Mouse (Mus musculus): Measurements from ENCODE around the gene Kcnmb1. TPM values are rescaled to one million over a fixed set of nuclear protein-coding genes. Genes with fewer than 3 reads are reported as not detected.
A peak's percentile ranks its signal among the peaks of the same experiment; 100 is the strongest.

Gene Kcnmb1
- polyA plus RNA-seq, 1 experiment: 3.6 TPM

- DNase-seq: no peak
- TF ChIP-seq CTCF (IDR thresholded peaks at IDR 0.05; ENCODE audit: insufficient read depth, low read length): no peak
- Histone ChIP-seq H3K4me1 (ENCODE audit: control insufficient read depth, insufficient read depth, low read length) (no peaks in the 10 kb centered on the region), H3K4me3 (replicated peaks; ENCODE audit: extremely low read depth, low read depth, low read length) (no peak overlapping the region)
- 69% methylated on average over 2 of the region's 2 CpGs for WGBS
Measured at GRCm38 (mm10) chr11:33986525-33986924, 23.7 kb downstream of the Kcnmb1 start.

- TF ChIP-seq CTCF (IDR thresholded peaks at IDR 0.05; ENCODE audit: insufficient read depth, low read length) (no peak), POLR2A (IDR thresholded peaks at IDR 0.05; ENCODE audit: borderline replicate concordance, extremely low read depth, low read depth, low read length) (no peak)
Measured at GRCm38 (mm10) chr11:33990002-33990401, 27.2 kb downstream of the Kcnmb1 start.

DNA sequence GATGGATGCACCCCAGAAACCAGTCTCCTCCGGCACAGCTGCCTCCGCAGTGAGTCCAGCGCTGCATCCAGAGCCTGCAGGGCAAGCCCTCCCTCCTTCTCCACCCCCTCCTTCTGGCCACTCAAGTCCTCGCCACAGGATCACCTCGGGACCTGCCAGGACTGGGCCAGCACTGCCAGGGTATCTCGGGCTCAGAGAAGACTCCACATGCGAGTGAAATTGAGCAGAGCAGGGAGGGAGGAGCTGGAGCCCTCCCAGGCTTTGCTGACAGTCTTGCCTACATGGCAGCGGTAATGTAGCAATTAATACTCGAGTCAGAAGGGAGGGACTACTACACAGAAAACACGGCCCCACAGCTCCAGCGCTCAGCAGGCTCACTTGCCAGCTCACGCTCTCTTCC, 30.1 kb downstream of the Kcnmb1 start, which contains the start of gene Kcnip1:
Kcnip1 (minus strand) TSS at position 215 of the 400 bp plus-strand sequence.
- H3K4me3 ChIP-seq (replicated peaks; ENCODE audit: extremely low read depth, low read depth, low read length): no peak within 1 kb of the TSS
- DNase-seq: no peak
- WGBS: 26% methylated on average over 12 of the region's 12 CpGs
- TF ChIP-seq CTCF (IDR thresholded peaks at IDR 0.05; ENCODE audit: insufficient read depth, low read length) (no peak), POLR2A (IDR thresholded peaks at IDR 0.05; ENCODE audit: borderline replicate concordance, extremely low read depth, low read depth, low read length) (no peak)
- no peaks in the 10 kb centered on the region for H3K4me1 ChIP-seq (ENCODE audit: control insufficient read depth, insufficient read depth, low read length)

More at GRCm38 (mm10) chr11:33990002-33990401, 27.2 kb downstream of the Kcnmb1 start:
- Histone ChIP-seq H3K4me3 (replicated peaks; ENCODE audit: extremely low read depth, low read depth, low read length) (no peak overlapping the region), H3K4me1 (ENCODE audit: control insufficient read depth, insufficient read depth, low read length) (no peaks in the 10 kb centered on the region)
- 57% methylated on average over 5 of the region's 5 CpGs for WGBS
- DNase-seq: no peak

DNA sequence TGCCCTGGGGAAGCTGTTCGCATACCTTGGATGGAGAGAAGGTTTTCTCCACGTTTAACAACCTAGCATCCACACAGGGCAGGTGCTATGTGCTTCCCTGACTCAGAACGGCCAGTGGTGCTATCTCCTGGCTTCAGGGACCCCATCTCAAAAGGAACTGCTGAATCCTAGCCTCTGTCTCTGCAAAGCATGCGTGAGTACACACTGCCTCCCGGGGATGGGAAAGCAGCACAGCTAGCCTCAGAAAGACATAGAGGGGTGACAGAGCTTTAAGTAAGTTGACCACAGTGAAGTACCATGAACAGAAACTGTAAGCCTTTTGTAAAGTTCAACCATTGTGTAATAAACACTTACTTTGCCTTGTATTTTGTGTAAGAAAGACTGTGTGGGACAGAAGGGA, 30.7 kb downstream of the Kcnmb1 start:
- no peak for TF ChIP-seq POLR2A (IDR thresholded peaks at IDR 0.05; ENCODE audit: borderline replicate concordance, extremely low read depth, low read depth, low read length)
- 0 out of 2 replicates have a peak, but pooled peaks have one; percentile 9 for TF ChIP-seq CTCF (IDR thresholded peaks at IDR 0.05; ENCODE audit: insufficient read depth, low read length)
- WGBS: 53% methylated on average over 5 of the region's 5 CpGs
- H3K4me3 ChIP-seq (replicated peaks; ENCODE audit: extremely low read depth, low read depth, low read length): no peak overlapping the region
- no peaks in the 10 kb centered on the region for H3K4me1 ChIP-seq (ENCODE audit: control insufficient read depth, insufficient read depth, low read length)
- DNase-seq: no peak

DNA sequence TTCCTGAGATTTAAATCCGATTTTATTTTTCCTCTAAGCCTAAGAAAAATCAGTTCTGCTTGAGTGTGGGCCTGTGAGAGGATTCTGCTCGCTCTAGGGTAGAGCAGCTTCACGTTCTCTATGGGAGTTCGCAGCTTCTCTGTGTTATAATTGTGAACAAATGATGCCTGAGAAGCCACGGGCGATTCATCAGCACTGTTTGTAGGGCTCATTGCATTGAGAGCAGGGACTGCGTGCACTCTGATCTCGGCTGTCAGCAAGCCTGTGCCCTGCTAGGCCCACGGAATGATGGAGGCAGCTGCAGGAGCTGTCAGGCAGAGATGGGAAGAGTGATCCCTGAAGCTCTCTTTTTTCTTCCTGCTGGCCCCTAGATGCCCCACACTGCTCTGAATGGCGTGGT, 35.4 kb downstream of the Kcnmb1 start:
- TF ChIP-seq POLR2A (IDR thresholded peaks at IDR 0.05; ENCODE audit: borderline replicate concordance, extremely low read depth, low read depth, low read length) (no peak), CTCF (IDR thresholded peaks at IDR 0.05; ENCODE audit: insufficient read depth, low read length) (no peak)
- 71% methylated on average over 10 of the region's 10 CpGs for WGBS
- Histone ChIP-seq H3K4me3 (replicated peaks; ENCODE audit: extremely low read depth, low read depth, low read length) (no peak overlapping the region), H3K4me1 (ENCODE audit: control insufficient read depth, insufficient read depth, low read length) (no peaks in the 10 kb centered on the region)
- DNase-seq: no peak

DNA sequence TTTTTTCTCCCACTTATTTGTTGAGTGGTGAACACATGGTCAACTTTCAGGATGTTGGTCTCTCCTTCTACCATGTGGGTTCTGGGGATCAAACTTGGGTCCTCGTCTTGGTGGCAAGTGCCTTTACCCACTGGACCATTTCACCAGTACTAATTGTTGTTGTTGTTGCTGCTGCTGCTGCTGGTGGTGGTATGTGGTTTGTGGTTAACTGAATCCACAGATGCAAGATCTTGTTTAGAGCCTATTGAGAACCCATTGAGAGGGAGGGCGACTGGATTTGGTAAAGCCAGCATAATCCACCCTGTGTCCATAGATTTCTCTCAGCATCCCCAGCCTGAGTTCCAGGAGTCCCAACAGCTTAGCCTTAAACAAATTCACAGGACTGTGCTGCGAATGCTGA, 37.6 kb downstream of the Kcnmb1 start:
- Histone ChIP-seq H3K4me3 (replicated peaks; ENCODE audit: extremely low read depth, low read depth, low read length) (no peak overlapping the region), H3K4me1 (ENCODE audit: control insufficient read depth, insufficient read depth, low read length) (no peaks in the 10 kb centered on the region)
- WGBS: 77% methylated on average over 3 of the region's 3 CpGs
- no peak for TF ChIP-seq POLR2A (IDR thresholded peaks at IDR 0.05; ENCODE audit: borderline replicate concordance, extremely low read depth, low read depth, low read length)
- TF ChIP-seq CTCF (IDR thresholded peaks at IDR 0.05; ENCODE audit: insufficient read depth, low read length): no peak
- DNase-seq: no peak

DNA sequence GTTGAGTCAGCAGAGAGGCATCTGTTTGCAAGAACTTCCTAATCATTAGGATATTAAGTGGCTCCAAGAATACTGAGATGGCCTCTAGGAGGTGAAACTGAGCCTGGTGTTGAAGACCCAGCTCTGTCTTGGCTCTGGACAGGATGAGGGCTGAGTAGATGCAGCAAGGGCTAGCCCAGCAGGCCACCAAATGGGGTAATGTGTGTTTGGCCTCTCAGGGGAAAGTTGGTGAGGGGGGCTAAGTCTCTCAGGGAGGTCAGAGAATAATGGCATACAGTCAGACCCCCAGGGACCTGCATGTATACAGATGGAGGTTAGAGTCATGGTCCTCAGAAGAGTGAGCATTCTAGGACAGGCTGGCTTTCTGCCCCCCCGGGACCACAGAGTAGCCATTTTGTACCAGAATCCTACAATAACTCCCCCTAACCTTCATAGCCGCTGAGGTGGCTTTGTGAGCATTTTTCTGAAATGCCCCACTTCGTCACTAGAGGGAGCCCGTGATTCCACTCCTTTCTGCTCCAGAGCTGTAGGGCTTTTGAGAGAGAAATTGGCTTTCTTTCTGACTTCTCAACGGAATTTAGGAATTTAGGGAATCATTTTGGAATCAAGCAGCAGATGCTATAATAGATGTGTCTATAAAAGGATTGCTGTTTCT, 39.3 kb downstream of the Kcnmb1 start:
- H3K4me1 ChIP-seq (ENCODE audit: control insufficient read depth, insufficient read depth, low read length): no peaks in the 10 kb centered on the region

GRCm38 (mm10) chr11:34002593-34002965, 39.8 kb downstream of the Kcnmb1 start:
- WGBS: 73% methylated on average over 5 of the region's 5 CpGs
- H3K4me3 ChIP-seq (replicated peaks; ENCODE audit: extremely low read depth, low read depth, low read length): no peak overlapping the region
- H3K4me1 ChIP-seq (ENCODE audit: control insufficient read depth, insufficient read depth, low read length): no peaks in the 10 kb centered on the region
- no peak for DNase-seq
- TF ChIP-seq POLR2A (IDR thresholded peaks at IDR 0.05; ENCODE audit: borderline replicate concordance, extremely low read depth, low read depth, low read length) (no peak), CTCF (IDR thresholded peaks at IDR 0.05; ENCODE audit: insufficient read depth, low read length) (no peak)

More for the DNA sequence above, 39.3 kb downstream of the Kcnmb1 start:
- no peak overlapping the region for H3K4me3 ChIP-seq (replicated peaks; ENCODE audit: extremely low read depth, low read depth, low read length)
- peak; percentile 43 for DNase-seq
- peak; percentile 63; the same call in 1 of the 2 replicates for TF ChIP-seq CTCF (IDR thresholded peaks at IDR 0.05; ENCODE audit: insufficient read depth, low read length)
- no peak for TF ChIP-seq POLR2A (IDR thresholded peaks at IDR 0.05; ENCODE audit: borderline replicate concordance, extremely low read depth, low read depth, low read length)
- WGBS: 3% methylated on average over 5 of the region's 5 CpGs

DNA sequence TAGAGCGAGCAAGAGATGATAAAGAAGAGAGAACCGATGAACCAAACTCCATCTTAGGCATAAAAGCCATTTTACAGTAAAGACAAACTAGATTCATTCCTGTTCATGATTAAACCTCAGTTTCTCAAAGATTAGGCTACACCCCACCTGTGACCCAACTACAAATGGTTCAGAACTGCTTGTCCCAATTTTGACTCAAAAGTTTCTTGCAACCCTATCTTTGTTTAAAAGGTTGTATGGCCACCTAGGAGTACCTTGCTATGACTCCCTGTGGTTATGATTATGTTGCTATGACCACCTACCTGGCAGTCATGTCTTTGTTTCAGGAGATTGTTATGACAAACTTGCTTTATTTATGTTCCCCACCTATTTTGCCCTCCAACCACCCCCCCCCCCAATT, 44.8 kb downstream of the Kcnmb1 start:
- Histone ChIP-seq H3K4me1 (ENCODE audit: control insufficient read depth, insufficient read depth, low read length) (no peaks in the 10 kb centered on the region), H3K4me3 (replicated peaks; ENCODE audit: extremely low read depth, low read depth, low read length) (no peak overlapping the region)
- no peak for TF ChIP-seq CTCF (IDR thresholded peaks at IDR 0.05; ENCODE audit: insufficient read depth, low read length)
- no peak for TF ChIP-seq POLR2A (IDR thresholded peaks at IDR 0.05; ENCODE audit: borderline replicate concordance, extremely low read depth, low read depth, low read length)
- WGBS: 59% methylated on average over 2 of the region's 2 CpGs
- no peak for DNase-seq

DNA sequence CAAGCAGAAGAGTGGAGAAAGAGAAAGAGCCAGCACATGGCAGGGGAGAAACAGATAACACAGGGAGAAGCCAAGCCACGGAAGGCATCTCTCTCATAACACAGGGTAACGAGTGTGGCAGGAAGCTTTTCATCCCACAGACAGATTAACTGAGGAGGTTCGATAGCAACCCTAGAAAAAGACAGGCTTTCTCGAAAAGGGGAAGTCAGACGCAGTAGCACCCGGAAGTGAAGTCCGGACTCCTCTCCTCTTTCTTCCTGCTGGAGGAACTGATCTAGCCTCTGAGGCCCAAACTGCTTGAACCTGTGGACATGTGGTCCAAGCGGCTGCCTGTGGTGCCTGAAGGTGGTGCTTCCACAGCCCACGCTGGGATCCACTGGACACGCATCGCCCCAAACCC, 45.4 kb downstream of the Kcnmb1 start:
- Histone ChIP-seq H3K4me3 (replicated peaks; ENCODE audit: extremely low read depth, low read depth, low read length) (no peak overlapping the region), H3K4me1 (ENCODE audit: control insufficient read depth, insufficient read depth, low read length) (no peaks in the 10 kb centered on the region)
- no peak for DNase-seq
- TF ChIP-seq POLR2A (IDR thresholded peaks at IDR 0.05; ENCODE audit: borderline replicate concordance, extremely low read depth, low read depth, low read length): no peak
- 71% methylated on average over 11 of the region's 11 CpGs for WGBS

Data from lung, adult 2 months (tissue).